In the genomic region with DNA sequence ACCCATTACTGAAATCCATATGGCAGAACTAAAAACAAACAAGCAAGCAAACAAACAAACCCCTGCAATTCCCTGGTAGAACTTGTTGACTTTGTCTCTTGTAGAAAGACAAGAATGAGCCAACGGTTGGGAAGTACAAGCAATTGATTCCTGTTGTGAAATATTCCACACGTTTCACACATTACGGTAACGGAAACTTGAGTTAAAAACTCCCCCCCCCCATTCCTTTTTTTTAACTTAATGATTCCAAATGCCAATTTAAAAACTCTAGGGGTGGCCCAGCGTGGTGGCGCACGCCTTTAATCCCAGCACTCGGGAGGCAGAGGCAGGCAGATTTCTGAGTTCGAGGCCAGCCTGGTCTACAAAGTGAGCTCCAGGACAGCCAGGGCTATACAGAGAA, we compare ENCODE assay signal across 8 mouse cellular contexts. TPM values are rescaled to one million over a fixed set of nuclear protein-coding genes. Genes with fewer than 3 reads are reported as not detected.
DNase-seq lines count a peak whose midpoint lies in the region; ATAC-seq lines count a peak whose summit lies in the region.

TSS of gene Mat2b (minus strand) at position 101 of the 400 bp plus-strand sequence.

- 92% methylated on average over 9 of the region's 9 CpGs for WGBS in kidney, embryonic 14.5 days
- 88% methylated on average over 9 of the region's 9 CpGs for WGBS in intestine, embryonic 14.5 days

- no peak for DNase-seq in kidney, postnatal 10 days
- no peak for DNase-seq in adrenal gland, postnatal 25 days
- no peak for DNase-seq in gastrocnemius, postnatal 10 days
- no peak for DNase-seq in intestine, embryonic 14.5 days (ENCODE audit: low spot score)
- DNase-seq in cerebellum, postnatal 36 days = no peak
- DNase-seq in kidney, postnatal 25 days = no peak

- peaks cover 2% of the 10 kb centered on the region for H3K36me3 ChIP-seq in kidney, embryonic 14.5 days (ENCODE audit: control insufficient read depth, insufficient read depth, low read length)
- H3K36me3 ChIP-seq in intestine, embryonic 14.5 days (ENCODE audit: control insufficient read depth, insufficient read depth, low read length) = 0 out of 2 replicates have a peak, but pooled peaks cover 3% of the 10 kb centered on the region

- peaks cover 9% of the 10 kb centered on the region; the same call in 1 of the 2 replicates for H3K4me1 ChIP-seq in kidney, embryonic 14.5 days (ENCODE audit: control insufficient read depth, insufficient read depth, low read length)
- peaks cover 14% of the 10 kb centered on the region for H3K4me1 ChIP-seq in intestine, embryonic 14.5 days (replicated peaks; ENCODE audit: control insufficient read depth, insufficient read depth, low read length)

- ATAC-seq in kidney, embryonic 14.5 days (ENCODE audit: low FRiP score, low TSS enrichment) = no peak
- ATAC-seq in intestine, embryonic 14.5 days (replicated peaks; ENCODE audit: low FRiP score, low TSS enrichment, low read depth) = no peak
- ATAC-seq in megakaryocyte progenitor cell, adult 5-6 weeks (replicated peaks; ENCODE audit: poor library complexity) = no peak; the same call in 1 of the 2 replicates

- peak within 1 kb of the TSS; percentile 75 for H3K4me2 ChIP-seq in kidney, embryonic 14.5 days (replicated peaks; ENCODE audit: low read depth, low read length)
- peak within 1 kb of the TSS; percentile 91 for H3K4me2 ChIP-seq in intestine, embryonic 14.5 days (ENCODE audit: low read length)

- no peaks in the 10 kb centered on the region; the same call in 1 of the 2 replicates for H3K9me3 ChIP-seq in kidney, embryonic 14.5 days (ENCODE audit: control insufficient read depth, low read length)
- no peaks in the 10 kb centered on the region for H3K9me3 ChIP-seq in intestine, embryonic 14.5 days (ENCODE audit: control insufficient read depth, low read length)

- peak within 1 kb of the TSS; percentile 73 for H3K9ac ChIP-seq in kidney, embryonic 14.5 days (ENCODE audit: low read depth, low read length)
- peak within 1 kb of the TSS; percentile 81 for H3K9ac ChIP-seq in intestine, embryonic 14.5 days (ENCODE audit: low read length)

- H3K4me3 ChIP-seq in kidney, embryonic 14.5 days (ENCODE audit: low read length) = peak within 1 kb of the TSS; percentile 73
- peak within 1 kb of the TSS; percentile 71 for H3K4me3 ChIP-seq in intestine, embryonic 14.5 days (ENCODE audit: low read depth, low read length)

- H3K27me3 ChIP-seq in kidney, embryonic 14.5 days (ENCODE audit: control insufficient read depth, insufficient read depth, low read length) = no peaks in the 10 kb centered on the region
- no peaks in the 10 kb centered on the region for H3K27me3 ChIP-seq in intestine, embryonic 14.5 days (replicated peaks; ENCODE audit: control insufficient read depth, insufficient read depth, low read length)

- H3K27ac ChIP-seq in kidney, embryonic 14.5 days (ENCODE audit: low read depth, low read length) = peak within 1 kb of the TSS; percentile 97
- peak within 1 kb of the TSS; percentile 98 for H3K27ac ChIP-seq in intestine, embryonic 14.5 days (ENCODE audit: low read depth)

RNA-seq across cellular contexts. Expression of gene Mat2b, which starts in this region (rescaled TPM):
- polyA plus RNA-seq in kidney, embryonic 14.5 days (2014; fragmentation: Nextera tagmentation; extraction: Ambion mirVana) = 94.7 and 104 TPM in 2 replicates
- 80.6 and 102 TPM in 2 replicates for total RNA-seq in adrenal gland, postnatal 25 days (2021)
- 10 to 100 TPM; 55.3 to 61.3 TPM for total RNA-seq in gastrocnemius, postnatal 10 days (2021)
- 88.4 and 89.8 TPM in 2 replicates for polyA plus RNA-seq in intestine, embryonic 14.5 days (2014; fragmentation: Nextera tagmentation; extraction: Ambion mirVana)
- total RNA-seq in megakaryocyte progenitor cell, adult 5-6 weeks (2015) = 98.1 and 103 TPM in 2 replicates
- 130 and 141 TPM in 2 replicates for total RNA-seq in megakaryocyte progenitor cell, adult 5-6 weeks (2017)
